Mouse (Mus musculus): ENCODE data around the gene Tshb. TPM values are rescaled to one million over a fixed set of nuclear protein-coding genes. Genes with fewer than 3 reads are reported as not detected.

Tshb gene
- polyA plus RNA-seq, 1 experiment: 1.5 TPM

DNA sequence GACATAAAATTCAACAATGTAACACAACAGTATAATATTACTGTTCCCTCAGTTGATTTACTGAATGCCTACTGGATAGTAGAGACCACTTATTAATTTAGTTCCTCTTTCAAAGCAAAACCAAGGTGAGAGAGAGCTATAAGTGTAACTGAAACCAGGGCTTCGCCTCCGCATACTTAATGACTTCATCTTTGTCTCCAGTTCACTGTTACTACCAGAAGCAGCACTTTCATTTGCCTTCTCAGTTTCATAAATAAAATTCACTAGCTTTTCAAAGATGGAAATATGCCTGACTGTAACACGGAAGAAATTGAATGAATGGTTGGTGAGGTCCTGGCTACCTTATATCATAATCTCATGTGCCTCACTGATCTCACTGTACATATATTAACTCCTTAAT, 49.5 kb downstream of the Tshb start:
- WGBS: 81% methylated on average over 3 of the region's 3 CpGs
- Histone ChIP-seq H3K4me3 (replicated peaks; ENCODE audit: extremely low read depth, low read depth, low read length) (no peak overlapping the region), H3K4me1 (ENCODE audit: control insufficient read depth, insufficient read depth, low read length) (peaks cover 21% of the 10 kb centered on the region)
- TF ChIP-seq CTCF (IDR thresholded peaks at IDR 0.05; ENCODE audit: insufficient read depth, low read length): no peak
- no peak for TF ChIP-seq POLR2A (IDR thresholded peaks at IDR 0.05; ENCODE audit: borderline replicate concordance, extremely low read depth, low read depth, low read length)
- no peak for DNase-seq

DNA sequence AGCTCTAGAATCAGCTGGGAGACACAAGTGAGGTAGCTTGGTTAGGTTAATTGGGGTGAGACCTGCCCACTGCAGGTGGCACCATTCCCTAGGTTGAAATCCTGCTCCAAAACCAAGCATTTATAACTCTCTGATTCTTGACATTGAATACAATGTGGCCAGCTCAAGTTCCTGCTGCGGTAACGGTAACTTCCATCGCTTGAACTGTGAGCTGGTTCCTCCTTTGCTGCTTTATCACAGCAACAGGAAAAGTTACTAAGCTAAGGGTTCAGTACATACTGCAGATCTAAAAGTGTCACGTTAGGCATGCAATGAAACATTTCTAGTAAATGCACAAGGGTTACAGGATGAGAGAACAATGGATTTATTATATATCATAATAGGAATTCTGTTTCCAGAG, 49.9 kb downstream of the Tshb start:
- TF ChIP-seq CTCF (IDR thresholded peaks at IDR 0.05; ENCODE audit: insufficient read depth, low read length): no peak
- TF ChIP-seq POLR2A (IDR thresholded peaks at IDR 0.05; ENCODE audit: borderline replicate concordance, extremely low read depth, low read depth, low read length): no peak
- no peak for DNase-seq
- WGBS: 72% methylated on average over 4 of the region's 4 CpGs

DNA sequence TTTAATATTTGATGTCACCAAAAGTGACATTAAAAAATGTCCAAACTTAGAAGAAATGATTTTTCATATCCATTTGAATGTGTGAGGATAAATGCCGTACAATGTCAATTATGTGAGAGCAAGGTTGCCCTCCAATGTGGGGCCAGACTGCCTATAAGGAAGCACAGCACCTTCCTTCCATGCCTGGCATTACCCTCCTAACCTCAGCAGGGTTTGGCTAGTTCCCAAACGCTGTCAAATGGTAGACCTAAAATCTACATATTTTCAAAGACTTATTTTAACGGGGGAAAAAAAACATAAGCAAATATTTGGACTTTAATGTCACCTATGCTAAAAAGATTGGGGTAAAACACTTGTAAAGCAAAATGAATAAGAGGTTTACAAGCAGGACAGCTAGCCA, 51.4 kb downstream of the Tshb start:
- no peak overlapping the region for H3K4me3 ChIP-seq (replicated peaks; ENCODE audit: extremely low read depth, low read depth, low read length)
- no peak for DNase-seq
- TF ChIP-seq CTCF (IDR thresholded peaks at IDR 0.05; ENCODE audit: insufficient read depth, low read length): no peak
- no peak for TF ChIP-seq POLR2A (IDR thresholded peaks at IDR 0.05; ENCODE audit: borderline replicate concordance, extremely low read depth, low read depth, low read length)
- peaks cover 5% of the 10 kb centered on the region for H3K4me1 ChIP-seq (ENCODE audit: control insufficient read depth, insufficient read depth, low read length)
- WGBS: 65% methylated on average over 3 of the region's 3 CpGs

More for the DNA sequence above, 49.9 kb downstream of the Tshb start:
- H3K4me3 ChIP-seq (replicated peaks; ENCODE audit: extremely low read depth, low read depth, low read length): no peak overlapping the region
- H3K4me1 ChIP-seq (ENCODE audit: control insufficient read depth, insufficient read depth, low read length): peaks cover 16% of the 10 kb centered on the region

DNA sequence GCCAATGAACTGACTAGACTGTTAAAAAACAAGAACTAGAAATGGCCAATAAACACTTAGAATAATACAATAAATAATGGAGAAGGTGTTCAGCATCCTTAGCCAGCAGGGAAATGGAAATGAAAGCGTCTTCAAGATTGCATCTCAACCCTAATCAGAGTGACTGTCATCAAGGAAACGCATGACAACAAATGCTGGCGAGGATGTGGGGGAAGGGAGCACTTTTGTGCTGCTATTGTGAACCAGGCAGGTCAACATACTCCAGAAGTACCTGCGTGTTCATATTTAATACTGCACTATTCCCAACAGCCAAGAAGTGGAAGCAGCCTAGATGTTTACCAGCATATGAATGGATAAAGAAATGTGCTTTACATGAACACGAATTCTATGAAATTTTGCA, 53.1 kb downstream of the Tshb start:
- peaks cover 5% of the 10 kb centered on the region for H3K4me1 ChIP-seq (ENCODE audit: control insufficient read depth, insufficient read depth, low read length)
- H3K4me3 ChIP-seq (replicated peaks; ENCODE audit: extremely low read depth, low read depth, low read length): no peak overlapping the region
- TF ChIP-seq CTCF (IDR thresholded peaks at IDR 0.05; ENCODE audit: insufficient read depth, low read length) (no peak), POLR2A (IDR thresholded peaks at IDR 0.05; ENCODE audit: borderline replicate concordance, extremely low read depth, low read depth, low read length) (no peak)
- WGBS: 26% methylated on average over 5 of the region's 5 CpGs
- no peak for DNase-seq

Other genes starting within 250 kb of the Tshb start
- gene Tspan2, start 48.2 kb downstream of the Tshb start, polyA plus RNA-seq (2012; rRNA removed): 20.0 and 34.7 TPM in 2 replicates
- not detected in 2 replicates for gene Sycp1, start 153.4 kb upstream of the Tshb start, polyA plus RNA-seq (2012; rRNA removed)
- gene Nr1h5, start 181.4 kb upstream of the Tshb start, polyA plus RNA-seq (2012; rRNA removed): 0.12 TPM in 1 of 2 replicates, not detected in the other
- gene Sike1, start 213.0 kb upstream of the Tshb start, polyA plus RNA-seq (2012; rRNA removed): 22.9 and 30.8 TPM in 2 replicates
- 22.8 and 45.1 TPM in 2 replicates for gene Csde1, start 237.7 kb upstream of the Tshb start, polyA plus RNA-seq (2012; rRNA removed)